Mouse (Mus musculus): ENCODE data around the gene Nme1.
"Not testable (repeated sequence)": the region's sequence is repeated elsewhere in the genome, so short reads cannot be mapped to it uniquely, and the experiment has no call there.

Gene Nme1

GRCm38 (mm10) chr11:93963013-93963412 lies 5.3 kb downstream of the Nme1 start:
- DNase-seq = no peak

GRCm38 (mm10) chr11:93961482-93961881 lies 6.8 kb downstream of the Nme1 start:
- DNase-seq = no peak

- no peak for DNase-seq
Measured at GRCm38 (mm10) chr11:93957746-93958145, 10.6 kb downstream of the Nme1 start.

GRCm38 (mm10) chr11:93957031-93957555 lies 11.2 kb downstream of the Nme1 start:
- DNase-seq = no peak

GRCm38 (mm10) chr11:93956159-93956558 lies 12.2 kb downstream of the Nme1 start, which contains the start of gene Nme2:
Gene Nme2, minus strand, starts transcription at chr11:93956259.
- no peak for DNase-seq

- peak; percentile 86 for DNase-seq
Measured at GRCm38 (mm10) chr11:93955256-93956150, 12.8 kb downstream of the Nme1 start.

- DNase-seq = no peak
Measured at GRCm38 (mm10) chr11:93954738-93955255, 13.5 kb downstream of the Nme1 start.

GRCm38 (mm10) chr11:93952376-93952775 lies 15.9 kb downstream of the Nme1 start:
- DNase-seq = no peak

- DNase-seq = no peak
Measured at GRCm38 (mm10) chr11:93950045-93950444, 18.3 kb downstream of the Nme1 start.

GRCm38 (mm10) chr11:93948887-93949567 lies 19.3 kb downstream of the Nme1 start:
- DNase-seq = no peak

GRCm38 (mm10) chr11:93944986-93945385 lies 23.3 kb downstream of the Nme1 start:
- DNase-seq = no peak

- DNase-seq = no peak
Measured at GRCm38 (mm10) chr11:93940906-93941305, 27.4 kb downstream of the Nme1 start.

- no peak for DNase-seq
Measured at GRCm38 (mm10) chr11:93929106-93929505, 39.2 kb downstream of the Nme1 start.

GRCm38 (mm10) chr11:93915019-93915418 lies 53.3 kb downstream of the Nme1 start:
- not testable (repeated sequence) for DNase-seq

- no peak for DNase-seq
Measured at GRCm38 (mm10) chr11:93911603-93912002, 56.7 kb downstream of the Nme1 start.

GRCm38 (mm10) chr11:93908829-93909228 lies 59.5 kb downstream of the Nme1 start:
- DNase-seq = no peak

- no peak for DNase-seq
Measured at GRCm38 (mm10) chr11:93907839-93908238, 60.5 kb downstream of the Nme1 start.
